Mouse (Mus musculus) ES-E14 (cell line): ENCODE data around the gene Als2cl.

Experiments used
- CHD2 ChIP-seq: IDR thresholded peaks from 2 replicates; pipeline ENCODE4 v1.6.1; 2014; ENCODE audit warnings: mild to moderate bottlenecking, low read depth, low read length, inconsistent platforms
- MAFK ChIP-seq: IDR thresholded peaks from 2 replicates; pipeline ENCODE4 v1.6.1; 2014; ENCODE audit warnings: mild to moderate bottlenecking, low read depth, low read length, inconsistent platforms; ENCODE audit not compliant: insufficient read depth

- TF ChIP-seq MAFK, result no peak
- no peak for TF ChIP-seq CHD2
Measured at GRCm38 (mm10) chr9:110840905-110841304, 38.8 kb upstream of the Als2cl start.
